Mouse (Mus musculus) T-helper 1 cell (primary cell): ENCODE data around the gene Abcg2.
"Not testable (repeated sequence)": the region's sequence is repeated elsewhere in the genome, so short reads cannot be mapped to it uniquely, and the experiment has no call there.

Experiments used
- in situ Hi-C: fragments of 300-600 bp; cut with MboI, MseI; formaldehyde crosslinking; loops from one replicate; pipeline ENCODE4 v1.15.1; 2025; ENCODE audit warnings: high pct_unique_total_duplicates

Gene Abcg2

DNA sequence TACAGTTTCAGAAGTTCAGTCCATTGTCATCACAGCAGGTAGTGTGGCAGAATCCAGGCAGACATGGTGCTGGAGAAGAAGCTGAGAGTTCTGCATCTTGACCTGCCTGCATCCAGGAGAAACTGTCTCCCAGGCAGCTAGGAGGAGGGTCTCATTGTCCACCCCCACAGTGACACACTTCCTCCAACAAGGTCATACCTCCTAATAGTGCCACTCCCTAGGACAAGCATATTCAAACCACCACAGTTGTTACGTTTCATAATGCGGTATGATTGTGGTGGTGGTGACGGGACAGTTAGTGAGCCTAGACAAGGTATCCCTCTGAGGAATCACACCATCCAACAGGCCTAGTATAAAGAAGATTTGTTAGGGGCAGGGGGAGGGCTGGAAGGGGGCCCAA lies at the start of gene Abcg2:
Gene Abcg2, plus strand, starts transcription at position 301 of the 400 bp plus-strand sequence.
- in situ Hi-C loops: loop anchor here (25.0 kb wide), 2 partner anchors 578 to 903 kb away; no protein-coding TSS in a partner anchor

DNA sequence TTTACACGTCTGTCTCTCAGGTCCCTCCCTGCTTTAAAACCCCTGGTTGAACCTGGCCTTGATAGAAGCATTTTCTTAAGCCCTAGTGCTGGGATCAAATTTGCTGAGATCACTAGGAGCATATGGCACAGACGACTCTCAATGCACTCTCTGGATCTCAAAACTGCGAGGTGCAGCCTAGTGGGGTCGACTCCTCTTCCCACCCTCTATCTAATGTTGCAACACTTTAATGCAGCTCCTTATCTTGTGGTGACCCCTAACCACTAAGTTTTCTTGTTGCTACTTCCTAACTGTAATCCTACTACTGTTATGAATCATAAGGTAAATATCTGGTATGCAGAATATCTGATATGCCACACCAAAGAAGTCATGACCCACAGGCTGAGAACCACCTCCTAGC lies 44.1 kb upstream of the Abcg2 start:
- in situ Hi-C loops: loop anchor here (10.0 kb wide), 1 partner anchor 225 kb away; no protein-coding TSS in a partner anchor

DNA sequence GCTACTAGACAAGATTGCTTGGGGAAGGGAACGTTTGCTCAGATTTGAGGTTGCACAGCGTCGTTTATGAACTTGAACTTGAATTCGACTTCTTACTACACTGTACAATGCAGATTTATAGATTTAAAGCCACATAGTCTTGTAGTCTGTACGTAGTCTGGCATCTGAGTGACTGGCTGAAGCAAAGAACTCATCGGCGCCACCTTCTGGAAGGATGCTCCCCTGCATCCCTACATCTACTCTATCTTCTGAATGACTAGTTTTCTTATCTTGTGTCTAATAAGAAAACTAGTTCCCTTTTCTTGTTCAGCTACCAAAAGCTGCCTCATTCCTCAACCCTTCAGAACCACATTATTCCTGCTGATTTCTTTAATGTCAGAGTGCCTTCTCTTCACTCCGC lies 41.5 kb upstream of the Abcg2 start:
- in situ Hi-C loops: loop anchor here (10.0 kb wide), 1 partner anchor 222 kb away; no protein-coding TSS in a partner anchor

DNA sequence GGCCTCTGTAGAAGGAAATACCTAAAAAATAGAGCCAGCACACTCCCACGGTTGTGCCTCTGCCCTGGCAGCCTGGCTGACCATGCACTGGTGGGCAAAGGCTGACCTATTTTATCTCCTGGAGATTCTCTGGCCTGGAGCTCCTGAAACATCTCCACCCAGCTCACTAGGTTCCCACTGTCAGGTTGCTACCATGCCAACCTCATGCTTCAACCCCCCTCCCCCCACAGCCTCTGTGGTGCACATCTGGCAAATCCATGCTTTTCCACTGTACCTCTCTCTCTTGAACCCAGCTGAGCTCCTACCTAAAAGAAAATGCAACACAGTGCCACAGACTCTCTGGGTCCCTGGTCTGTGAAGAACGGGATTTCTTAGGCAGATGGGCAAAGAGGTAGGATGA lies 39.4 kb upstream of the Abcg2 start:
- in situ Hi-C loops: loop anchor here (10.0 kb wide), 1 partner anchor 220 kb away; no protein-coding TSS in a partner anchor

DNA sequence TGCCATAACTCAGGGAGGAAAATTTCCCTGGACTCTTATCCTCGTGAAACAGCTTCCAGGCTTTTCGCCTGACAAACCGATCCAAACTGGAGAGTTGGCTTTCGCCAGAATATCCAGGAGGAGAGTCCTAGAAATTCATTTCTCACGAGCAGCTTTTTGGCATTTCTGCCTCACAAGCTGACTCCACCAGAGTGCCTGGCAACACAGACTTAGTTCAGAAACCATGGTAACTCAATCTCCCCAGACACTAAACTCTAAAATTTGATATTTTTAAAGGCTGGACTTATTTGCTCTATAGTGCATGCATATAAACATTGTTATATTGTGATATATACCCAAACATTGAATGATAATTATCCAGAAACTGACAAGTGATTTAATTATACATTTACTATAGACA lies 38.3 kb upstream of the Abcg2 start:
- in situ Hi-C loops: loop anchor here (10.0 kb wide), 1 partner anchor 219 kb away; no protein-coding TSS in a partner anchor

DNA sequence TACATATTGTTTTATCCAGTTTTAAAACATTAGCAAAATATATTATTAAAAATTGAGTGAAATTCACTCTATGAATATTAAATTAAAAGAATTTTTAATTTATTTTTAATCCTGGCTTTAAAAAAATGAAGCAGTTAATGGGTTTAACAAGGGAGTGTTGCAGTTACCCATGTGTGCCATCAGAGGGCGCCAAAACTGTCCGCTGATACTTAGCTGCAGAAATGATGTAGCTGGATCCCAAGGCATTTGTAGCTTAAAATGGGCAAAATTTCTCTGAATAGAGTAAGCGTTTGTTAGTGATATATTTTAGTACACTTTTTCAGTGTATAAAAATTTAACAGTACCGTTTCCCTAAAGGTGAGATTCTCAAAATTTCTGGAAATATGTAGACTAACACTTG lies 37.5 kb upstream of the Abcg2 start:
- in situ Hi-C loops: loop anchor here (10.0 kb wide), 1 partner anchor 218 kb away; no protein-coding TSS in a partner anchor

DNA sequence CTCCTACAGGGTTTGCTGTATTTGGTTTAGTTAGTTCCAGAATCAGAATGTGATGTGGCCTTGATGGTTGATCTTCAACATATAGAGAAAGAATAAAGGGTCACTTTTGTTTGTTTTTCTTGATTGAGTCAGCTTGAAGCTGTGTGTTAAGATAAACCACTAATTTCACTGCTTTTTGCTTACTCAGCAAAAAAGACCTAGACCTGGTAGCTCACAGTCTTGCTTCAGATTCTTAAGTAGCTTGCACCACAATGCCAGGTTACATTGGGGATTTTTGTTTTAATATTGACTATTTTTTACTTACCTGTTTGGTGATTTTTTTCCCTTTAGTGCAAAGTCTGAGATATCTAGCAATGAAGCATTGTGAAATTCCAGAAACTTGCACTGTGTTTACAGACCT lies 30.5 kb upstream of the Abcg2 start:
- in situ Hi-C loops: not testable (repeated sequence)

DNA sequence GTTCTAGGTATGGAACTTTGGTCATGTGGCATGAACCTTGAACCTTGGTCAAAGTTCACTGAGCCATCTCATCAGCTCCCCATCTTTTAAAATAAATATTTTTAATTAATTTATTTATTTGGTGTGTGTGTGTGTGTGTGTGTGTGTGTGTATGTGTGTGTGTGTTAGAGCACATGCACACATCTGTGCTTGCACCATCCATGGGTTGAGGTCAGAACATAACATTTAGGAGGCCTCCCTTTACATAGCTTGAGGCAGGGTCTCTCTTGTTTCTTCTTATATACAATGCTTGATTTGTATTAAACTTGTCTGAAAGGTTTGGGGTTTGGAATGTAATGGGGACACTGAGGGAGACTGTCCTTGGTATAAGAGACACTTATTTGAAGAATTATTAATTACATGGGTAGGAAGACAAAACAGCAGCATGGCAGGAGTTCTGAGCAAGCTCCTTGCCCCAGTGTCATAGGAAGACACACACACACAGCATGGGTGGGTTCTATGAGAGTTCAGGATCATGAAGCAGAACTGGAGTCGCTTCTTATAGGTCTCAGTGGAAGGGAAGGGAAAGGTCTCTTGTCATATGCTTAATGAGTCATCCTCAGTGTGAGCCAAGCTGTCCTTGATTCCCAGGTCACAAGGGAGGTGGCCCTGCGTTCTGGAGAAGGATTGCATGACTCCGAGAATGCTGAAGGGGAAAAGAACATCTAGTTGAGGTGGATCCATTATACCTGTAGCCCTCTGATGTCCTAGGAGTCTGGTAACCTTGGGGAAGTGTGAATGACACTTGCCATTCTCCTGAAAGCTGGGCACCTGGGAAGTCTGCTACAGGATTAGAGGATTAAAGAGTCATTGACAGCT lies 9.9 kb downstream of the Abcg2 start:
- in situ Hi-C loops: loop anchor here (25.0 kb wide), 2 partner anchors 568 to 893 kb away; no protein-coding TSS in a partner anchor

DNA sequence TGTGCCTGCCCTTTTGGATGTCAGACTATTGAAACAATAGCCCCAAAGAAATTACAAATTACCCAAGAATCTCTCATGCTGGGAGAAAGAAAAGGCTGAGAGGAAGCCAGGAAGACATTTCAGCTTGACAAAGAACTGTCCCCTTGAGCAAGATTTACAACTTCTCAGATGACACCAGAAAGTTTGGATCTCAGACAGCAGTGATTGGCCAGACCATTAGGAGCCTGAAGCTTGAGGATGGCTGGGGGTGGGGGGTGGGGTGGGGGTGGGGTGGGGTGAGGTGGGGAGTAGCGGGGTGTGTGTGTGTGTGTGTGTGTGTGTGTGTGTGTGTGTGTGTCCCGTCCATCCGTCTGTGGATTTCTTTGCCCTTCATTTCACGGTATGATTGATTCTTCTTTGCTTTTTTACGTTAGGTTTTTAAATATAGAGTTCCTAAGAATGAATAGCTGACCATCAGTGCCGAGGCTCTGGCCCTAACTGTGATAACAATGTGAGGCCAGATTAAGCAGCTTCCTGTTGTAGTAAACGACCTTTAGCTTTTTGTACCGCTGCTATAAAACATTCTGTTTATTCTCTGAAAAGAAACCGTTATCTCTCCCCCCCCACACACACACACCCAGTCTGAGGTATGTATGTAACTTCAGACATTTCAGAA lies 11.4 kb downstream of the Abcg2 start:
- in situ Hi-C loops: loop anchor here (25.0 kb wide), 2 partner anchors 567 to 892 kb away; no protein-coding TSS in a partner anchor

DNA sequence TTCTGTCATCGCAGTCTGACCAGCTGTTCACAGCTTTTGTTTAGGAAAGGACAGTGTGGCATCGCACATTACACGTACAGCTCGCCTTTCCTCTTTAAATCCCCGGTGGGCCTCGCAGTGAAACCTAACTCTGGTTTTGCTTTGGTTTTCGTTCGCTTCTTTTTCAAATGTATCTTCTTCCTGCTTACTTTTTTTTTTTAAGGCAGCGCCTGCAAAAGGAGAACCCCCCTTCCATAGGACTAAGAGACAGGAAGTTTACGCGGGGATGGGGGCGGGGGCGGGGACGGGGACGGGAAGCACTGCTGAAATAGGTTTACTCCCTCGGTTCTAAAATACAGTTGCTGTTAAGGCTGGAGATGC lies 12.0 kb downstream of the Abcg2 start:
- in situ Hi-C loops: loop anchor here (25.0 kb wide), 2 partner anchors 566 to 891 kb away; no protein-coding TSS in a partner anchor

DNA sequence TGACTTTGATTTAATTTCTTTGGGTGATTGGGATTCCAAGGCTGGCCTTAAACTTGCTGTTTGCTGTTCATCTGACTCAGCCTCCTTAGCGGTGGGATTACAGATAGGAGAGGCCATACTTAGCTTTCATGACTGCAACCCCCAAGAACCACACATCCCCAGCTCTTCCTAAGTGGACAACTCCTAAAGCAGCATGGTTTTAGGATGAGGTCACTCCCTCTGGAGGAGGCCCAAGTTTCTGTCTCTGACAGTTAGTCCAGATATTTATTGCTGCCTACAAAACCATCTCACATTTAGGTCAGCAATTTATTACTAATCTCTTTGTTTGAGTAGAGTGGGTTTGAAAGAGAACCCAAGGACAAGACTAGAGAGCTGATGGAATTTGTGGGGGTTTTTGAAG lies 17.8 kb downstream of the Abcg2 start:
- in situ Hi-C loops: loop anchor here (5.0 kb wide), 1 partner anchor 165 kb away; no protein-coding TSS in a partner anchor

DNA sequence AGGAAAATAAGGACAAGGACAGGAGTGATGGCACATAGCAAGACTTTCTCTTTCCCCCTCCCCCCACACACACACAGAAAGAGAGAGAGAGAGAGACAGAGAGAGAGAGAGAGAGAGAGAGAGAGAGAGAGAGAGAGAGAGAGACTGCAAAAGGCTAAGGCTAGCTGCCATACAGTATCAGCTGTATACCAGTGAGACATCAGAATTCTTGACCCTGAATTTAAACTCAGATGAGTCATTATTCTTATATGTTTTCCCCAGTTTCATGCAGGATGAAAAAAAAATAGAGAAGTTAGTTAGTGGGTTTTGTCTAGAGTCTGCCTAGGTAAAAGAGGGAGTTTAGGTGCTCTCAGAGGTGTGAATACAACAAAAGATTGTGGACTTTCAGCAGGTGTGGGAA lies 18.7 kb downstream of the Abcg2 start:
- in situ Hi-C loops: loop anchor here (5.0 kb wide), 1 partner anchor 164 kb away; no protein-coding TSS in a partner anchor

DNA sequence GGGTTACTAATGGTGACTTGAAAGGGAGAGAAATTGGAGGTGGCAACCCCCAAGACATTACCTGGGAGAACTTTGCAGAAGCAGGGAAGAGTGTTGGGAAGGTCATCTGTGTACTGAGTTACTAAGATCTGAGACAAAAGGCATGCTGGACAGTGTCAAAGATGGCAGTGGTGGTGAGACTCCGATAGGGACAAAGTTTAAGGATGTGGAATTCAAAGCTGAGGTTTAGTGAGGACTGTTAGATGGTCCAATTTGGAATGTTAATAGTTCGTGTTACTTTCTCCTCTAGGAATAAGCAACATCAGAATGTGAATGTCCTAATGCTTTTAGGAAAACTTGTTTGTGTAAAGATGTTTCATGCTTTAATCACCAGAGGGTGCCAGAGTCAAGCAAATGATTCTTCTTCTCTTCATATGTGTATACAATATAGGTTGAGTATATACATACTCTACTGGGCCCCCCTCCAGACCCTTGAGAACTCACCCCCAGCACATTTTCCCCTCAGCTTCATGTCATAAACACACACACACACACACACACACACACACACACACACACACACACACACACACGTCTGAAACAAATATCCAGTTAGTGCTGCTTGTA lies 19.3 kb downstream of the Abcg2 start:
- in situ Hi-C loops: loop anchor here (5.0 kb wide), 1 partner anchor 164 kb away; no protein-coding TSS in a partner anchor

DNA sequence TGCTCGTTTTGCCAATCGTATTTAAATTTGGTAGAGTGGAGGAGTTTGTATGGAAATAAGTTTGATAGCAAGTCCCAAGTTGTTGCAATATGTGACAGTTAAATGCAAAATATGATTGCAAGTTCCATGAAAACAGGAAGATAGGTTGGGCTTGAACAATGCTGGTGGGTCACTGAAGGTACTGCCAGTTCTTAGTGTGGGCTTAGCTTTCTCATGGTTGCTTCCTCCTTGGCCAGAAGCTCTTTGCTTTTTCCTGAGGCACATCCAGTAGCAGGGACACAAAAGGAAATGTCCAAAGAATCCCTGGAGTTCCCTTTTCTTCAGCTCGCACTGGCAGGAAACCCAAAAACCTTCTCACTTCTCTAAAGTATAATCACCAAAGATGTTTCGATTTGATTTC lies 22.3 kb downstream of the Abcg2 start:
- in situ Hi-C loops: no loop called here

DNA sequence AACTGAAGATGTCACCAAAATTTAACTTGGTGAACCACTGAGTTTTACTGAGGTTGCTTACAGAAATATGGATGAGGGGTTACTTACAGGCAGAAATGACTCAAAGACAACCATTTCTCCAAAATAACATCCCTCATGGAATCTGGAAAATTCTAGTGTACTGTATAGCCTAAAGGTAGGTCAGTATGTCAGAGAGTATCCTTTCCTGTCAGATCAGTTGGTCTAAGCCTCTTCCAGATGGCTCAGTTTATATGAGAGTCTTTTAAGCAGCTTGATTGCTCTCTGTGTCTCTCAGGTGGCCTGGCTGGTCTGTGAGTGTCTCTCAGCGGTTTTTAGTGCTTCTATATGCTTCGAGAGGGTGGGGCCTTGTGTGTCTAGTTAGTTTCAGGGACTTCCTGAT lies 24.1 kb downstream of the Abcg2 start:
- in situ Hi-C loops: no loop called here

DNA sequence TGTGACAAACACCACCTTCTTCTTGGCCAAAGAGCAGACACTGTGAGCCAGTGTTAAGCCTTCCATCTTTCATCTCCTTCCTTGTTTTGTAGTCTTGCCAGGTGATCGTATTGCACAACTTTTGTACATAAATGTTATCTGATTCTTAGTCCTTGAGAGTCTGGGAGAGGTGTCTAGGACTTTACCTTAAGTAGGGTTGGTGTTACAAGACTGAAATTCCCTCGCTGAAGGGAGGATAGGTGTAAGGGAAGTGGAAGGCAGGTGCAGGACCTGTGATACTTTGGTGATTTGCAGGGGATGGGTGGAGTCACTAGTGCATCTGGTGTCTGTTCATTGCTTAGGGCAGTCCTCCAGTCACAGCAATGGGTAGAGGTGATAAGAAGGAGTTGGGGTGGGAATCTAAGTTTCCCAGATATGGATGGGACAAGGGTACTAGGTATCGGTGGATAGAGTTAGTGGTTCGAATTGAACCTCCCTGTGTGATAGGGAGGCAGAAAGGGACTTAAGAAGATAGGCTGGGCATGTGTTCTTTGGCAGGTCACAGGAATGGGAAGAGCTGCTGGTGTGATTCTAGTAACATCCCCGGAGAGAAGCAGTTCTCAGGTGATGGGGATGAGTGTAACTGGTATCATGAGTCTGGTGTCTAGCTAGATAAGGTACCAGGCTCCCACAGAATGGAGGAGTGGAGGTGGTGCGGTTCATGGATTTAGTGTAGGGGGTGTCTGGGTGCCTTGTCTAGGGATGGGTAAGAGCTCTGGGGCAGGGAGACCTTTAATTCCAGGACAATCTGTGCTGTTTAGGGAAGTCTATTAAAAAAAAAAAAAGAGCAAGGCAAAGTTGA lies 25.8 kb downstream of the Abcg2 start:
- in situ Hi-C loops: no loop called here

DNA sequence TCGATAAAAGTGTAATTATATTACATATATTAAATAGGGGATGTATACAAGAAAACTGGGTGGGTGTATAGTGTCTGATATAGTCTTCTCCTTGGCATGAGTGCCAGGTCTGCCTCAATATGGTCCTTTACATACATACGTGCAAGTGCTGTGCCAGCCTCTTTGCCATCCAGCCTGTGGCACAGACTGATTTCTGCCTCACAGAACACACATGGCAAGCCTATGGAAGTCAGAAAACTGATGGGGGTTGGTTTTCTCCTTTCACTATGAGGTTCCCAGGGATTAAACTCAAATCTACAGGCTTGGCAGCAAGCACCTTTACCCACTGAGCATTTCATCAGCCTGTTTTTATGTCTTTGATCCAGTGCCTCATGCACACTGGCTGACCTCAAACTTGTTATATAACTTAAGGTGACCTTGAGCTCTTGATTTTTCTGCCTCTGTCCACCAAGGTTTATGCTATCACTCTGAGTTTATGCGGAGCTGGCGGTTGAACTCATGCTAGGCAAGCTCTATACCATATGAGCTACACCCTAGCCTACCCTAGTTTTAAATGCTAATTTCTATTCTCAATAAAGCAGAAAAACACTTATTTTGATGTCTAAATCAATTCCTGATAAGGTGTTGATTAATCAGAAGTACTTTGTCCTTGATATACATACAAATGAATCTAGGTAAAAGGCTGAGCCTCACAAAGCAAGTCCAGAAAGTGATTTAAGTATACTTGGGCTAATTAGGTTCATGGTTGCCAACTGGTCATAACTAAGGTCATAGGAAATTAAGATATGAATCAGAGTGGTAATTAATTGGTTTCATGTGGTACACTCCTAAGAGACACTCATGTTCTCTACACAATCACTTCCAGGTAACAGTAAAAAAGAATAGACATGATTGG lies 26.7 kb downstream of the Abcg2 start:
- in situ Hi-C loops: no loop called here

DNA sequence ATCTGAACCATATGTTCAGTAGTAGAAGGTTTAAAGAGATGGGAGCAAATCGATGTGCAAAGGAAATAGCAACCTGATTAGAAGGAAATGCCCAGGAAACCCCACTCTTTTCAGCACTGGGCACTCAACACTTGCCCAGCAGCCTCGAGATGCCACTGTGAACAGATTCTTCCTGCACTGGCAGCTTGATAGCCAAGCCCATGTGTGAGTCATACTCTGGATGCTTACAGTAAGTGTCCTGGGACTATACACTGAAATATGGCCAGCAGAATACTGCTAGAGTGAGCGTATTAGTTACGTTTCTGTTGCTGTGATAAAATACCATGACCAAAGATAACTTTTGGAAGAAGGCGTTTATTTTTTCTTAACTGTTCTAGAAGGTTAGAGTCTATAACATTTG lies 39.8 kb downstream of the Abcg2 start:
- in situ Hi-C loops: no loop called here

DNA sequence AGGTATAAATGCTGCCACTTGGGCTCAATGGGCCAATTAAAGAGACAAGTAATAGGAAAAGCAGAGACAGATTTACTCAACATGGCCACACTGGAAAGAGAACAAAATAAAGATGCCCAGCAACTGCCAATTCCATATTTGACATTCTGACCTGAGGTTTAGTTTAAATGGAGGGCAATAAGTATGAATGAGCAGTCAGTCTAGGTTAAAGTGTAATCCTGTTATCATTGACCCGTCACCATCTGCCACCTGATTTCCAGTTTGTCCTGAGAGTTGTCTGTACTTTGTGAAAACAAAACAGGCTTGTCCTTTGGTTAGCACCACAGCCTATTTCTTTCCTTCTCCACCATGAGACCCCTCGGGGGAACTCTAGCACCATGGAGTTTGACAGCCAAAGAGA lies 44.9 kb downstream of the Abcg2 start:
- in situ Hi-C loops: no loop called here

DNA sequence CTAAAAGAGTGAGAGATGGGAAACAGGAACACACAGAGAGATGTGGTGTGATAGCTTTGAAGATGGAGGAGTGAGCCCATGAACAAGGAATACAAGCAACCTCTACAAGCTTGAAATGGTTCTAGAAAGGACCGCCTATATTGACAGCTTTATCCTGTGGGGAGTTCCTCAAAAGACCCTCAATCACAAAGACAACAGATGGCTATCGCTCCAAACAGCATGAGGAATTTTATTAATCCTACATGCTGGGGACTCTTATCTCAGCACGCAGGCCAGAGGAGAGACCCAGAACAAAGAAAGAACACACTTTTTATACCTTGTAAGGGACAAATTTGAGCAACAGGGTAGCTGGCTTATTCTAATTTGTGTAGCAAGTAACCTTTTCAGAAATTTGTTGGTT lies 48.1 kb downstream of the Abcg2 start:
- in situ Hi-C loops: no loop called here
